Mouse (Mus musculus): ENCODE results near the gene Vip. TPM values are rescaled to one million over a fixed set of nuclear protein-coding genes. Genes with fewer than 3 reads are reported as not detected.

Gene Vip
- total RNA-seq, 1 experiment, result not detected

DNA sequence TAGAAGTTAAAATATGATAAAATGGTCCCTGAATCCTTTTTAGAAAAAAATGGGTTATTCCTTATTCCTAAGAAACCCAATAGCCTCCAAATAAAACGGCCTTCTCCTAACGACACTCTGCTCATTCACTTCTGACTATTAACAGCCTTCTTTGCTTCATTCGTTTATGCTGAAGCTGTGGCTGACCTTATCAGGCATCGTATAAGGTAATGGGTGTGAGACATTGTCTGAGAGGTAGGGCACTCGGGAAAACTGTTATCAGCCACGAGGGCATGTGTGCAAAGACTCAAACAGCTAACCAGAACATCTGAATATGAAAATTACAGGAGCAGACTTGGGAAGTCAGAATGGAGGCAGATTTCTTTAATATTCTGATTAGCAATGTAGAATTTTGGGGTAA lies 42.5 kb upstream of the Vip start:
- H3K27ac ChIP-seq (ENCODE audit: insufficient read depth, low read depth, low read length, poor library complexity, severe bottlenecking), result no peak overlapping the region
- no peak overlapping the region for H3K4me3 ChIP-seq (ENCODE audit: insufficient read depth in 1 of 2, low read depth in 1 of 2, low read length in 2 of 2, poor library complexity in 1 of 2, severe bottlenecking in 1 of 2)
- H3K4me1 ChIP-seq (ENCODE audit: control insufficient read depth in 2 of 2, insufficient read depth in 2 of 2, low read length in 2 of 2, poor library complexity in 1 of 2), result no peaks in the 10 kb centered on the region
- in situ Hi-C loops (cut with MboI; ENCODE audit: low sequenced_read_pairs in 2 of 2, unreplicated experiment in 2 of 2), result loop anchor here (5.0 to 10.0 kb wide), 2 partner anchors 191 to 198 kb away; no protein-coding TSS in a partner anchor
- H3K9me3 ChIP-seq (ENCODE audit: control insufficient read depth, insufficient read depth, low read depth, low read length), result no peaks in the 10 kb centered on the region
- DNase-seq (ENCODE audit: low read depth, low spot score), result no peak
- TF ChIP-seq CHD2 (IDR thresholded peaks at IDR 0.05; ENCODE audit: low read depth, low read length) (no peak), MAFK (IDR thresholded peaks at IDR 0.05; ENCODE audit: insufficient read depth, low read depth, low read length) (no peak), ZNF384 (IDR thresholded peaks at IDR 0.05; ENCODE audit: low read depth, low read length) (no peak), HCFC1 (IDR thresholded peaks at IDR 0.05; ENCODE audit: borderline replicate concordance, insufficient read depth, low read length) (no peak), ZC3H11A (IDR thresholded peaks at IDR 0.05; ENCODE audit: borderline replicate concordance, low read depth, low read length) (no peak)
- H3K36me3 ChIP-seq (ENCODE audit: control insufficient read depth, insufficient read depth, low read length, poor library complexity, severe bottlenecking), result no peaks in the 10 kb centered on the region
- H3K9ac ChIP-seq (ENCODE audit: insufficient read depth, low read depth, low read length, poor library complexity, severe bottlenecking), result no peak overlapping the region

DNA sequence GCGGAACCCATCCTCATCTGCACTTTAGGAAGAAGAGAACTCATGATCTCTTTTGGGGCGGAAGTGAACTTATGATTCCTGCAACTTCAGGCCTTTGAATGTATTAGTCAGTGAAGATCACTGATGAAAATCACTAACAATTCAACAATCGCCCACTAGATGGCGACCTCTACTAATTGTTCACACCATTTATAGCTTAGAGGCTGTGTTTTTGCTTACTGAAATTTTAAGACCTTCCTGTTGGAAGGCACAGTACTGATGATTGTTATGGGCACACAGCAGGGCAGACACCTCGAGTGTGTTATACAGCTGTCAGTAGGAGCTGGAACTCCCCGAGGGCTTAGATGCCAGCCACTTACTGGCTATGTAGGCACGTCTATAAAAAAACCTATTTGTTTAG lies 38.9 kb upstream of the Vip start:
- Histone ChIP-seq H3K9me3 (ENCODE audit: control insufficient read depth, insufficient read depth, low read depth, low read length) (no peaks in the 10 kb centered on the region), H3K9ac (ENCODE audit: insufficient read depth, low read depth, low read length, poor library complexity, severe bottlenecking) (no peak overlapping the region), H3K4me3 (ENCODE audit: insufficient read depth in 1 of 2, low read depth in 1 of 2, low read length in 2 of 2, poor library complexity in 1 of 2, severe bottlenecking in 1 of 2) (no peak overlapping the region), H3K4me1 (ENCODE audit: control insufficient read depth in 2 of 2, insufficient read depth in 2 of 2, low read length in 2 of 2, poor library complexity in 1 of 2) (no peaks in the 10 kb centered on the region), H3K36me3 (ENCODE audit: control insufficient read depth, insufficient read depth, low read length, poor library complexity, severe bottlenecking) (no peaks in the 10 kb centered on the region), H3K27ac (ENCODE audit: insufficient read depth, low read depth, low read length, poor library complexity, severe bottlenecking) (no peak overlapping the region)
- peak; percentile 65; the same call in 1 of the 2 replicates for TF ChIP-seq ZC3H11A (IDR thresholded peaks at IDR 0.05; ENCODE audit: borderline replicate concordance, low read depth, low read length)
- no peak for TF ChIP-seq MAFK (IDR thresholded peaks at IDR 0.05; ENCODE audit: insufficient read depth, low read depth, low read length)
- in situ Hi-C loops (cut with MboI; ENCODE audit: low sequenced_read_pairs in 2 of 2, unreplicated experiment in 2 of 2), result no loop called here
- peak; percentile 51 for DNase-seq (ENCODE audit: low read depth, low spot score)

- Histone ChIP-seq H3K9me3 (ENCODE audit: control insufficient read depth, insufficient read depth, low read depth, low read length) (no peaks in the 10 kb centered on the region), H3K4me3 (ENCODE audit: insufficient read depth in 1 of 2, low read depth in 1 of 2, low read length in 2 of 2, poor library complexity in 1 of 2, severe bottlenecking in 1 of 2) (no peak overlapping the region), H3K9ac (ENCODE audit: insufficient read depth, low read depth, low read length, poor library complexity, severe bottlenecking) (no peak overlapping the region), H3K4me1 (ENCODE audit: control insufficient read depth in 2 of 2, insufficient read depth in 2 of 2, low read length in 2 of 2, poor library complexity in 1 of 2) (no peaks in the 10 kb centered on the region), H3K27ac (ENCODE audit: insufficient read depth, low read depth, low read length, poor library complexity, severe bottlenecking) (no peak overlapping the region), H3K36me3 (ENCODE audit: control insufficient read depth, insufficient read depth, low read length, poor library complexity, severe bottlenecking) (no peaks in the 10 kb centered on the region)
- no peak for DNase-seq (ENCODE audit: low read depth, low spot score)
- in situ Hi-C loops (cut with MboI; ENCODE audit: low sequenced_read_pairs in 2 of 2, unreplicated experiment in 2 of 2), result no loop called here
- no peak for TF ChIP-seq MAFK (IDR thresholded peaks at IDR 0.05; ENCODE audit: insufficient read depth, low read depth, low read length)
- no peak for TF ChIP-seq HCFC1 (IDR thresholded peaks at IDR 0.05; ENCODE audit: borderline replicate concordance, insufficient read depth, low read length)
- no peak for TF ChIP-seq CHD2 (IDR thresholded peaks at IDR 0.05; ENCODE audit: low read depth, low read length)
- no peak for TF ChIP-seq ZC3H11A (IDR thresholded peaks at IDR 0.05; ENCODE audit: borderline replicate concordance, low read depth, low read length)
- TF ChIP-seq ZNF384 (IDR thresholded peaks at IDR 0.05; ENCODE audit: low read depth, low read length), result no peak
Measured at GRCm38 (mm10) chr10:5603512-5603911, 35.5 kb upstream of the Vip start.

DNA sequence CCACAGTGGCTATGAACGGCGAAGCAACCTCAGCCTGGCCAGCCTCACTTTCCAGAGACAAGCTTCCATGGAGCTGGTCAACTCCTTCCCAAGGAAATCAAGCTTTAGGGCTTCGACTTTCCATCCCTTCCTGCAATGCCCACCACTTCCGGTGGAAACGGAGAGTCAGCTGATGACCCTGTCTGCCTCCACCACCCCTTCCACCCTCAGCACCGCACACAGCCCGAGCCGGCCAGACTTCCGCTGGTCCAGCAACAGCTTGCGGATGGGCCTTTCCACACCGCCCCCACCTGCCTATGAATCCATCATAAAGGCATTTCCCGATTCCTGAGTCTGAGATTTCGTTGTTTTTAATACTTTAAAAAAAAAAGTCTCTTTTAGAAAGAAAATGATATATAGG lies 34.6 kb upstream of the Vip start:
- H3K27ac ChIP-seq (ENCODE audit: insufficient read depth, low read depth, low read length, poor library complexity, severe bottlenecking), result no peak overlapping the region
- TF ChIP-seq ZNF384 (IDR thresholded peaks at IDR 0.05; ENCODE audit: low read depth, low read length), result no peak
- no peak for TF ChIP-seq MAFK (IDR thresholded peaks at IDR 0.05; ENCODE audit: insufficient read depth, low read depth, low read length)
- no peak for TF ChIP-seq CHD2 (IDR thresholded peaks at IDR 0.05; ENCODE audit: low read depth, low read length)
- no peak for TF ChIP-seq HCFC1 (IDR thresholded peaks at IDR 0.05; ENCODE audit: borderline replicate concordance, insufficient read depth, low read length)
- no peak for TF ChIP-seq ZC3H11A (IDR thresholded peaks at IDR 0.05; ENCODE audit: borderline replicate concordance, low read depth, low read length)
- H3K4me1 ChIP-seq (ENCODE audit: control insufficient read depth in 2 of 2, insufficient read depth in 2 of 2, low read length in 2 of 2, poor library complexity in 1 of 2), result no peaks in the 10 kb centered on the region
- in situ Hi-C loops (cut with MboI; ENCODE audit: low sequenced_read_pairs in 2 of 2, unreplicated experiment in 2 of 2), result no loop called here
- no peaks in the 10 kb centered on the region for H3K9me3 ChIP-seq (ENCODE audit: control insufficient read depth, insufficient read depth, low read depth, low read length)
- H3K9ac ChIP-seq (ENCODE audit: insufficient read depth, low read depth, low read length, poor library complexity, severe bottlenecking), result no peak overlapping the region
- DNase-seq (ENCODE audit: low read depth, low spot score), result no peak
- no peak overlapping the region for H3K4me3 ChIP-seq (ENCODE audit: insufficient read depth in 1 of 2, low read depth in 1 of 2, low read length in 2 of 2, poor library complexity in 1 of 2, severe bottlenecking in 1 of 2)
- H3K36me3 ChIP-seq (ENCODE audit: control insufficient read depth, insufficient read depth, low read length, poor library complexity, severe bottlenecking), result no peaks in the 10 kb centered on the region

DNA sequence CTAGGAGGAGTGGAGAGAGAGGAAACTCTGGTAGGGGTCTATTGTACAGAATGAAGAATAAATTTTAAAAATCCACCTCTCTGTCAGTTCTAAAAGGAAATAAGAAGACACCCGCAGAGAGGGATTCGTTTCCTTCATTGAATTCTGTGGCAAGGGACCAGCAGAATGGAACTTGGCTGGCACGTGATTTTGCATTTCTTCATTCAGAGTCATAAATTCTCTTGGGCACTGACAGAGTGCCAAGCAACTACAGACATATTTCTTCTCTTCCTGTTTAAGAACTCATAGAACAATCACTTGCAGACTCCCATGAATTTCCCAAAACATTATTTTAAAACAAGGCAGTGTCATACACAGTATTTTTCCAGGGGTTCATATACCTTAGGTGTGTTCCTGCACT lies 30.1 kb upstream of the Vip start:
- DNase-seq (ENCODE audit: low read depth, low spot score), result no peak
- H3K27ac ChIP-seq (ENCODE audit: insufficient read depth, low read depth, low read length, poor library complexity, severe bottlenecking), result no peak overlapping the region
- H3K9me3 ChIP-seq (ENCODE audit: control insufficient read depth, insufficient read depth, low read depth, low read length), result no peaks in the 10 kb centered on the region
- in situ Hi-C loops (cut with MboI; ENCODE audit: low sequenced_read_pairs in 2 of 2, unreplicated experiment in 2 of 2), result no loop called here
- no peaks in the 10 kb centered on the region for H3K36me3 ChIP-seq (ENCODE audit: control insufficient read depth, insufficient read depth, low read length, poor library complexity, severe bottlenecking)
- no peak overlapping the region for H3K4me3 ChIP-seq (ENCODE audit: insufficient read depth in 1 of 2, low read depth in 1 of 2, low read length in 2 of 2, poor library complexity in 1 of 2, severe bottlenecking in 1 of 2)
- H3K9ac ChIP-seq (ENCODE audit: insufficient read depth, low read depth, low read length, poor library complexity, severe bottlenecking), result no peak overlapping the region
- TF ChIP-seq ZNF384 (IDR thresholded peaks at IDR 0.05; ENCODE audit: low read depth, low read length), result no peak
- no peaks in the 10 kb centered on the region for H3K4me1 ChIP-seq (ENCODE audit: control insufficient read depth in 2 of 2, insufficient read depth in 2 of 2, low read length in 2 of 2, poor library complexity in 1 of 2)

All from ES-E14 (cell line).